Mouse (Mus musculus): ENCODE data around the gene Cd207.

GRCm38 (mm10) chr6:83704701-83705100, 27.0 kb upstream of the Cd207 start:
- TF ChIP-seq CTCF (IDR thresholded peaks at IDR 0.05) (no peak), POLR2A (IDR thresholded peaks at IDR 0.05; ENCODE audit: insufficient read depth, low read depth, low read length) (no peak)

Data from heart, adult 2 months (tissue).